Mouse (Mus musculus) kidney, postnatal 0 days (tissue): ENCODE results near the gene Scfd2. TPM values are rescaled to one million over a fixed set of nuclear protein-coding genes. Genes with fewer than 3 reads are reported as not detected.

ENCODE experiments used
- ATAC-seq: fragments of 200-750 bp; cut with Nextera tagmentation; replicated peaks from 2 replicates; pipeline ENCODE4 v1.8.0; 2017; ENCODE audit warnings: low read depth, moderate number of reproducible peaks, moderate TSS enrichment, moderate library complexity; ENCODE audit not compliant: low FRiP score
- DNase-seq: peaks from one replicate; pipeline ENCODE4 v3.0.0-alpha.2; 2016; ENCODE audit warnings: low spot score
- H3K27ac ChIP-seq: fragments of 300-500 bp; sonication (generic); 2 replicates; pipeline ENCODE4 v1.5.1; 2014; ENCODE audit warnings: mild to moderate bottlenecking
- H3K27me3 ChIP-seq: fragments of 300-500 bp; sonication (generic); 2 replicates; pipeline ENCODE4 v1.6.1; 2014; ENCODE audit warnings: low read length, mixed read lengths; ENCODE audit not compliant: insufficient read depth
- H3K36me3 ChIP-seq: fragments of 300-500 bp; sonication (generic); 2 replicates; pipeline ENCODE4 v1.6.1; 2014; ENCODE audit warnings: low read length, mixed read lengths; ENCODE audit not compliant: insufficient read depth
- H3K4me1 ChIP-seq: fragments of 300-500 bp; sonication (generic); replicated peaks from 2 replicates; pipeline ENCODE4 v1.6.1; 2014; ENCODE audit warnings: antibody characterized with exemption, low read length, mixed read lengths; ENCODE audit not compliant: insufficient read depth
- H3K4me2 ChIP-seq: fragments of 300-500 bp; sonication (generic); 2 replicates; pipeline ENCODE4 v1.6.1; 2014; ENCODE audit warnings: mild to moderate bottlenecking, low read length, moderate library complexity, mixed read lengths
- H3K4me3 ChIP-seq: fragments of 300-500 bp; sonication (generic); replicated peaks from 2 replicates; pipeline ENCODE4 v1.5.1; 2014; ENCODE audit warnings: low read depth, low read length
- H3K9ac ChIP-seq: fragments of 300-500 bp; sonication (generic); 2 replicates; pipeline ENCODE4 v1.6.1; 2014; ENCODE audit warnings: low read depth, low read length
- H3K9me3 ChIP-seq: fragments of 300-500 bp; sonication (generic); replicated peaks from 2 replicates; pipeline ENCODE4 v1.6.1; 2016; ENCODE audit warnings: low read length, inconsistent platforms, mixed read lengths
- CTCF ChIP-seq: IDR thresholded peaks from 2 replicates; pipeline ENCODE4 v1.5.1; 2016; ENCODE audit warnings: antibody characterized with exemption, low read depth, mild to moderate bottlenecking, moderate library complexity
- WGBS: fragments of 180-500 bp; shearing (Covaris S2); extraction: QIAGEN DNeasy Blood & Tissue Kit; methylation state at CpG from one replicate; pipeline ENCODE4 v1.1.7; 2014; 5-methylcytosine and 5-hydroxymethylcytosine counted together
- polyA plus RNA-seq: library from polyadenylated mRNA; unstranded; fragments of >200 nt; fragmentation: Nextera tagmentation; extraction: Ambion mirVana; gene quantifications from 2 replicates; pipeline ENCODE4 v1.2.1, GENCODE M21; 2015

The Scfd2 gene
- polyA plus RNA-seq, 1 experiment from 2014 or later: 16.8 TPM

- WGBS: 50% methylated on average over 4 of the region's 4 CpGs
- no peak overlapping the region for H3K9ac ChIP-seq
- H3K27me3 ChIP-seq: no peaks in the 10 kb centered on the region
- H3K9me3 ChIP-seq: no peaks in the 10 kb centered on the region
- no peak for ATAC-seq
- no peak for TF ChIP-seq CTCF
- no peak overlapping the region for H3K27ac ChIP-seq
- H3K36me3 ChIP-seq: no peaks in the 10 kb centered on the region
- DNase-seq: no peak
- H3K4me2 ChIP-seq: no peak overlapping the region
- no peak overlapping the region for H3K4me3 ChIP-seq
- H3K4me1 ChIP-seq: peaks cover 15% of the 10 kb centered on the region; the same call in 1 of the 2 replicates
These were observed 313.0 kb downstream of the Scfd2 start for GRCm38 (mm10) chr5:74218524-74218923.

GRCm38 (mm10) chr5:74215125-74215524, 316.4 kb downstream of the Scfd2 start:
- Histone ChIP-seq H3K4me2 (peak overlapping the region; percentile 14; the same call in 1 of the 2 replicates), H3K36me3 (no peaks in the 10 kb centered on the region), H3K27me3 (no peaks in the 10 kb centered on the region), H3K27ac (peak overlapping the region; percentile 86), H3K4me1 (peaks cover 15% of the 10 kb centered on the region; the same call in 1 of the 2 replicates), H3K9me3 (no peaks in the 10 kb centered on the region), H3K4me3 (no peak overlapping the region), H3K9ac (no peak overlapping the region)
- TF ChIP-seq CTCF: no peak
- ATAC-seq (peak; percentile 57; the same call in 1 of the 2 replicates), DNase-seq (no peak)
- 16% methylated on average over 4 of the region's 4 CpGs for WGBS

GRCm38 (mm10) chr5:74214501-74215110, 317.0 kb downstream of the Scfd2 start:
- H3K4me1 ChIP-seq: peaks cover 15% of the 10 kb centered on the region; the same call in 1 of the 2 replicates
- WGBS: 14% methylated on average over 7 of the region's 7 CpGs
- peak overlapping the region; percentile 15 for H3K4me2 ChIP-seq
- DNase-seq (no peak), ATAC-seq (0 out of 2 replicates have a peak, but pooled peaks have one; percentile 34)
- no peaks in the 10 kb centered on the region for H3K36me3 ChIP-seq
- no peak overlapping the region for H3K4me3 ChIP-seq
- H3K9me3 ChIP-seq: no peaks in the 10 kb centered on the region
- TF ChIP-seq CTCF: no peak
- no peaks in the 10 kb centered on the region for H3K27me3 ChIP-seq
- H3K27ac ChIP-seq: peak overlapping the region; percentile 86
- no peak overlapping the region for H3K9ac ChIP-seq

- no peak overlapping the region for H3K9ac ChIP-seq
- H3K27ac ChIP-seq: no peak overlapping the region
- no peak overlapping the region for H3K4me2 ChIP-seq
- H3K9me3 ChIP-seq: no peaks in the 10 kb centered on the region
- no peak for TF ChIP-seq CTCF
- H3K36me3 ChIP-seq: no peaks in the 10 kb centered on the region
- no peaks in the 10 kb centered on the region for H3K27me3 ChIP-seq
- no peak for ATAC-seq
- peaks cover 21% of the 10 kb centered on the region for H3K4me1 ChIP-seq
- 73% methylated on average over 11 of the region's 11 CpGs for WGBS
- DNase-seq: no peak
- no peak overlapping the region for H3K4me3 ChIP-seq
These were observed 320.2 kb downstream of the Scfd2 start for GRCm38 (mm10) chr5:74211346-74211745.

- Histone ChIP-seq H3K27me3 (no peaks in the 10 kb centered on the region), H3K4me2 (no peak overlapping the region), H3K9ac (no peak overlapping the region), H3K36me3 (no peaks in the 10 kb centered on the region), H3K4me3 (no peak overlapping the region), H3K9me3 (no peaks in the 10 kb centered on the region), H3K4me1 (peaks cover 19% of the 10 kb centered on the region; the same call in 1 of the 2 replicates), H3K27ac (no peak overlapping the region)
- no peak for TF ChIP-seq CTCF
- no peak for DNase-seq
- no peak for ATAC-seq
- 68% methylated on average over 4 of the region's 4 CpGs for WGBS
These were observed 321.9 kb downstream of the Scfd2 start for GRCm38 (mm10) chr5:74209640-74210039.

GRCm38 (mm10) chr5:74208438-74208837, 323.1 kb downstream of the Scfd2 start:
- Histone ChIP-seq H3K36me3 (no peaks in the 10 kb centered on the region), H3K9me3 (no peaks in the 10 kb centered on the region), H3K4me2 (no peak overlapping the region), H3K27me3 (no peaks in the 10 kb centered on the region), H3K4me1 (peaks cover 17% of the 10 kb centered on the region; the same call in 1 of the 2 replicates), H3K9ac (no peak overlapping the region), H3K4me3 (no peak overlapping the region), H3K27ac (no peak overlapping the region)
- no peak for DNase-seq
- ATAC-seq: no peak
- WGBS: 53% methylated on average over 7 of the region's 7 CpGs
- no peak for TF ChIP-seq CTCF

GRCm38 (mm10) chr5:74207209-74207608, 324.4 kb downstream of the Scfd2 start:
- H3K4me2 ChIP-seq: no peak overlapping the region

More at GRCm38 (mm10) chr5:74207209-74207608, 324.4 kb downstream of the Scfd2 start:
- no peak for DNase-seq
- ATAC-seq: no peak
- H3K4me1 ChIP-seq: peaks cover 17% of the 10 kb centered on the region; the same call in 1 of the 2 replicates
- 57% methylated on average over 3 of the region's 3 CpGs for WGBS
- H3K27ac ChIP-seq: peak overlapping the region; percentile 61
- no peak for TF ChIP-seq CTCF
- no peak overlapping the region for H3K9ac ChIP-seq
- H3K9me3 ChIP-seq: no peaks in the 10 kb centered on the region; the same call in 1 of the 2 replicates
- H3K36me3 ChIP-seq: no peaks in the 10 kb centered on the region
- H3K27me3 ChIP-seq: no peaks in the 10 kb centered on the region
- H3K4me3 ChIP-seq: no peak overlapping the region
